Mouse (Mus musculus) erythroblast, embryonic 14.5 days (primary cell): ENCODE measurements around the gene Fastk.

Source experiments
- GATA1 ChIP-seq: IDR thresholded peaks from 2 replicates; pipeline ENCODE4 v1.6.1; 2012; ENCODE audit warnings: low read length, inconsistent platforms, mixed read lengths
- TAL1 ChIP-seq: IDR thresholded peaks from 3 replicates; pipeline ENCODE4 v1.6.1; 2012; ENCODE audit warnings: low read length, inconsistent platforms, mixed read lengths

GRCm38 (mm10) chr5:24412063-24412462 is 33.0 kb downstream of the Fastk start:
- TF ChIP-seq GATA1 (no peak), TAL1 (no peak)
